Mouse (Mus musculus): ENCODE measurements at regions not wholly inside any gene's neighbourhood (a gene's known extent, or its start where the extent isn't known, plus 50 kb on each side); places are given as distances from the start of the nearest gene placed in this dataset.

DNA sequence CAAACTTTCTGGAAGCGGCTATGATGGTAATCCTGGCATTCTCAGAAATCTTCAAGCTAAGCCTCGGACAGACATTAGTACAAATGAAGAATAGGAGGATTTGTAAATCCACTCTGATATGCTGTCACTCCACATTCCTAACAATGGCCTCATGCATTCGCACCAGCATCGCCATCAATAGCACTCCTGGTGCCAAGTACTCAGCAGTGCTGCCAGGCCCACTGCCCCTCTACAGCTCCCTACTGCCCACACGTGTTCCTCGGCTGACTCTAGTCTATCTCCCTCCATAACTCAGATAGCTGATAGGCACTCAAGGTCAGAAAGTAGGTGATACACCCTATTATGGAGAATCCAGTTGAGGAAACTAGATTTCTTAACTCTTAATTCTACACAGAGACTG is 75.7 kb upstream of the Gm12728 start:
- TF ChIP-seq CTCF (IDR thresholded peaks at IDR 0.05; ENCODE audit: low read depth) (no peak), EP300 (optimal IDR thresholded peaks at IDR 0.05) (no peak)

Measured in stomach, postnatal 0 days (tissue).